Mouse (Mus musculus) frontal cortex, postnatal 10 days (tissue): ENCODE results near the gene Gm13288.
"Not testable (repeated sequence)": the region's sequence is repeated elsewhere in the genome, so short reads cannot be mapped to it uniquely, and the experiment has no call there.

Source experiments
- DNase-seq, 2 experiments: peaks; one replicate each; pipeline ENCODE4 v3.0.0; 2022; ENCODE audit warnings: low spot score in 2 of 2, mixed read lengths in 1 of 2

Gene Gm13288

DNA sequence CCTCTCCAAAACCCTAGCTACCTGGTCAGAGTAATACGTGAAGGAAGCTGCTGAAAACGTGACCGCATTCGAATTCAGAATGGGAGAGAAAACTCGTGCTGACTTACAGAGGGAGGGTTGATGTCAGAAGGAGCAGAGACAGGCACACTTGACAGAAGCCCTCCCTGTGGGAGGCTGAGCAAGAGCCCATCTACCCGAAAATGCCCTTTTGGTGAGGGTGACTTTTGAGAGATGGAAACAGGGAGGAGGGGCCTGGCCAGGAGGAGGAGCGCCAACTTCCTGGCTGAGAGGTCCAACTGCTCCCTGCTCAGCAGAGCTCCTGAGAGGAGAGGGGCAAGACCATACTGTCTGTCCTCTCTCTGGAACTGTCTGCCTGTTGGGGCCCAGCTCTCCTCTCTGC is 6.0 kb upstream of the Gm13288 start, which contains the start of gene Gm13285:
Gene Gm13285, plus strand, starts transcription at position 301 of the 400 bp plus-strand sequence.
- not testable (repeated sequence) for DNase-seq

DNA sequence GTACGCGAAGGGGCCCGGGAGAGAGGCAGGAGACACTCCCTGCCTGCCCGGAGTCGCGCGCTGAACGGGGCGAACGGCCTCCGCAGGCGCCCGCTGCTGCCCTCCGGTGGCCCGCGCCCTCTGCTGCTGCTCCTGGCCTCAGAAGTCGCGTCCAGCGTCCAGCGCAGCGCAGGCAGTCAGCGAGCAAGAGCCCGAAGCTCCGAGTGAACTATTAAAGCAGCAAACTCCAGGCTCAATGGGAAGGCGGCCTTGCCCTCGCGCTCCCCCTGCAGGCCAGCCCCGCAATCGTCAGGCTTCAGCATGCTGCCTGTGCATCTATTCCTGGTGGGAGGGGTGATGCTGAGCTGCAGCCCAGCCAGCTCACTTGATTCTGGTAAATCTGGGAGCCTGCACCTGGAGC is 2.4 kb upstream of the Gm13288 start, which contains the start of gene Gm13287:
Gene Gm13287, plus strand, starts transcription at position 301 of the 400 bp plus-strand sequence.
- not testable (repeated sequence) for DNase-seq

DNA sequence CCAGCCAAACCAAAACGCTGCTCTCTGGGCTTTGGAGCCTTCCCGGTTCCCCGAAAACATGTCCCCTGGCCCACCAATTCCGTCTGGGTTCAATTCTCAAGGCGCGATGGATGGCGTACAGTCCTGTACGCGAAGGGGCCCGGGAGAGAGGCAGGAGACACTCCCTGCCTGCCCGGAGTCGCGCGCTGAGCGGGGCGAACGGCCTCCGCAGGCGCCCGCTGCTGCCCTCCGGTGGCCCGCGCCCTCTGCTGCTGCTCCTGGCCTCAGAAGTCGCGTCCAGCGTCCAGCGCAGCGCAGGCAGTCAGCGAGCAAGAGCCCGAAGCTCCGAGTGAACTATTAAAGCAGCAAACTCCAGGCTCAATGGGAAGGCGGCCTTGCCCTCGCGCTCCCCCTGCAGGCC is 430 bp downstream of the Gm13288 start:
- not testable (repeated sequence) for DNase-seq

DNA sequence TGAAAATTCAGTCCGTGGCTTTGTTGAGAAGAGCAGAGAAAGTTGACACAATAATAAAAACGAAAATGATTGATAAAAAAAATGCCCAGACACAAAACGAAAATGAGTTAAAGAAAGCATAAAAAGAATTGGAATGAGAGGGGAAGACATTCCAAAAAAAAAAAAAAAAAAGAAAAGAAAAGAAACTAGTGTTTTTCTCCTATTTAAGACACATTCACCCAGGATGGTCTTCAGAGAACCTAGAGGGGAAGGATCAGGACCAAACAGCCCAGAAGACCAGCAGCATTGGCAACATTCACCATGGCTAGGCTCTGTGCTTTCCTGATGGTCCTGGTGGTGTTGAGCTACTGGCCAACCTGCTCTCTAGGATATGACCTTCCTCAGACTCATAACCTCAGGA is 10.6 kb downstream of the Gm13288 start, which contains the start of gene Ifna7:
Gene Ifna7, plus strand, starts transcription at position 301 of the 400 bp plus-strand sequence.
- DNase-seq = no peak

DNA sequence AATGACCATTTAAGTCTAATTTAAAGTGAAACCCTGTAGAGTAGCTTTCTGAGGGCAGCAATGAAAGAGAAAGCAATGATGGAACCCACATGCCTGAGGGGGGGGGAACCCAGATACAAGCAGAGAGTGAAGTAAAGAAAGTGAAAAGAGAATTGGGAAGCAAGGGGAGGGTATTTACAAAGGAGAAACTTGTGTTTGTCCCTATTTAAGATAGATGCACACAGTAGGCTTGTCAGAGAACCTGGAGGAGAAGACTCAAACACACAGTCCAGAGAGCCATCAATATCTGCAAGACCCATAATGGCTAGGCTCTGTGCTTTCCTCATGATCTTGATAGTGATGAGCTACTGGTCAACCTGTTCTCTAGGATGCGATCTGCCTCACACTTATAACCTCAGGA is 14.3 kb downstream of the Gm13288 start, which contains the start of gene Ifna11:
Gene Ifna11, plus strand, starts transcription at position 301 of the 400 bp plus-strand sequence.
- DNase-seq = no peak

DNA sequence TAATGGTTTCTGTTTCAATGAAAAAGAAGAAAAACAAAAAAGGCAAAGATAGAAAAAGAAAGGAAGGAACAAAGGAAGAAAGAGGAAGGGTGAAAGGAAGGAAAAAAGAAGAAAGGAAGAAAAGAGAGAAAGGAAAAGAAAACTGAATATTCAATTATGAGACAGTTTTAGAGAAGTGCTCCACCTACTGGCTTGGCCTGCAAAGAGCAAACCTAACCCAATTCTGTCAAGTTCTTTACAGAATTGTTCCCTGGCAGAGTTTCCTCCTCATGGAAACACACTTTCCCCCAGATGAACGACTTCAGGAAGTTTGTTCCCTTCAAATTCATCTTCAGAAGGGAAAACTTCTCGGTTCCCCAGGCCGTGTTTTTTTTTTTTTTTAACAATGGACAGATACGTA is 17.7 kb downstream of the Gm13288 start:
- DNase-seq = no peak

DNA sequence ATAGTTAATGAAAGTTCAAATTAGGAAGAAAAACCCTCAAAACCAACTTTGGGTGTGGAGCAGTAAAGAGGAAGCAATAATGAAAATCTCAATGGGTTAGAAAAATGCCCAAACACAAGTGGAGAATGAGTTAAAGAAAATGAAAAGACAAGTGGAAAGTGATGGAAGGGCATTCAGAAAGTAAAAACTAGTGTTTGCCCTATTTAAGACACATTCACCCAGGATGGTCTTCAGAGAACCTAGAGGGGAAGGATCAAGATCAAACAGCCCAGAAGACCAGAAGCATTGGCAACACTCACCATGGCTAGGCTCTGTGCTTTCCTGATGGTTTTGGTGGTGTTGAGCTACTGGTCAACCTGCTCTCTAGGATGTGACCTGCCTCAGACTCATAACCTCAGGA is 21.8 kb downstream of the Gm13288 start, which contains the start of gene Ifna6:
Gene Ifna6, plus strand, starts transcription at position 301 of the 400 bp plus-strand sequence.
- DNase-seq = not testable (repeated sequence)

DNA sequence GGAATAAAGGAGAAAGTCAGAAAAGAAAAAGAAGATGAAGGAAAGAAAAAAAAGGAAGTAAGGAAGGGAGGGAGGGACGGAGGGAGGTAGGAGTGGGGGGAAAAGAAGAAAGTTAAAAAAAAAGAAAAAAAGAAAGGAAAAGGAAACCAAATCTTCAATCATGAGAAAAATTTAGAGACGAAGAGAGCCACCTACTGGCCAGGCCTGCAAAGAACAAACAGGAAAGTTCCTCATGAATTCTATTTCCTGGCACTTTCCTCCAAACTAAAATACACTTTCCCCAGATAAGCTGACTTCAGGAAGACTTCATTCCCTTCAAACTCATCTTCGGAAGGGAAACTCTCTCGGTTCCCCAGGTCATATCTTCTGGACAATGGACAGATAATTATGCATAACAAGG is 25.2 kb downstream of the Gm13288 start:
- peak in 1 of 2 experiments; percentile 18 for DNase-seq

DNA sequence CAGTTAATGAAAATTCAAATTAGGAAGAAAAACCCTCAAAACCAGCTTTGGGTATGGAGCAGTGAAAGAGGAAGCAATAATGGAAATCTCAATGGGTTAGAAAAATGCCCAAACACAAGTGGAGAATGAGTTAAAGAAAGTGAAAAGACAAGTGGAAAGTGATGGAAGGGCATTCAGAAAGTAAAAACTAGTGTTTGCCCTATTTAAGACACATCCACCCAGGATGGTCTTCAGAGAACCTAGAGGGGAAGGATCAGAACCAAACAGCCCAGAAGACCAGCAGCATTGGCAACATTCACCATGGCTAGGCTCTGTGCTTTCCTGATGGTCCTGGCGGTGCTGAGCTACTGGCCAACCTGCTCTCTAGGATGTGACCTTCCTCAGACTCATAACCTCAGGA is 29.9 kb downstream of the Gm13288 start, which contains the start of gene Ifna5:
Gene Ifna5, plus strand, starts transcription at position 301 of the 400 bp plus-strand sequence.
- DNase-seq = not testable (repeated sequence)

DNA sequence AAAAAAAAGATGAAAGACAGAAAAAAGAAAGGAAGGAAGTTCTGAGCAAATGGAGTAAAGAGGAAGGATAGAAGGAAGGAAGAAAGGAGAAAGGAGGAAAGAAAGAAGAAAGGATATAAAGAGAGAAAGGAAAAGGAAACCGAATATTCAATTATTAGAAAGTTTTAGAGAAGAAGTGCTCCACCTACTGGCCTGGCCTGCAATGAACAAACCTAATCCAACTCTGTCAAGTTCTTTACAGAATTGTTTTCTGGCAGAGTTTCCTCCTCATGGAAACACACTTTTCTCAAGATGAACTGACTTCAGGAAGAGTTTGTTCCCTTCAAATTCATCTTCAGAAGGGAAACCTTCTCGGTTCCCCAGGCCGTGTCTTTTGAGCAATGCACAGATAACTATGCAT is 33.5 kb downstream of the Gm13288 start:
- DNase-seq = no peak

DNA sequence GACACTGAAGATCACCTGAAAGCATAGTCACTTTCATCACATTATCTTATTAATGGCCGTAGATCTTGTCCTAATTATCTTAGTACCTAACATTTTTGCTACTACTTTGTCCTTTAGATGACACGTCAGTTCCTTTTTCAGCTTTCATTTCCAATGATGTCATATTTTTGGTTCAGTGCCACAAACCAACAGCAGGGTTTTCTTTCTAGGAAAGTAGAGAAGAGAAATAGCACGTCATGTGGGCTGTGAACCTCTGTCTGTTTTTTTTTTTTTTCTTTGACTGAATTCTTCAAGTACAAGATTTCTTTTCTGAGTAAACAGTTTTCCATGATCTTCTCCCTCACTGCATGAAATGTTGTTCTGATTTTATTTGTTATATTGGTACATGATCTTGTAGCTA is 34.7 kb downstream of the Gm13288 start:
- no peak for DNase-seq

DNA sequence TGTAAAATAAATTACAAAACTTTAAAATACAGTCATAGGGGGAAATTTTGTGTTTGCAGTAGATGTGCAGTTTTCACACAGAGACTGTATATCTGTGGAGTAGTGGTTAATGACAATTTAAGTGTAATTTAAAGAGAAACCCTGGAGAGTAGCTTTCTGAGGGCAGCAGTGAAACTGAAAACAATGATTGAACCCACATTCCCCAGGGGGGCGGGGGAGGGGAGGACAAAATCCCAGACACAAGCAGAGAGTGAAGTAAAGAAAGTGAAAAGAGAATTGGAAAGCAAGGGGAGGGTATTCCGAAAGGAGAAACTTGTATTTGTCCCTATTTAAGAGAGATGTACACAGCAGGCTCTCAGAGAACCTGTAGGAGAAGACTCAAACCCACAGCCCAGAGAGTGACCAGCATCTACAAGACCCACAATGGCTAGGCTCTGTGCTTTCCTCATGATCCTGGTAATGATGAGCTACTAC is 36.1 kb downstream of the Gm13288 start, which contains the start of gene Ifna4:
Gene Ifna4, plus strand, starts transcription at position 424 of the 474 bp plus-strand sequence.
- DNase-seq = no peak

DNA sequence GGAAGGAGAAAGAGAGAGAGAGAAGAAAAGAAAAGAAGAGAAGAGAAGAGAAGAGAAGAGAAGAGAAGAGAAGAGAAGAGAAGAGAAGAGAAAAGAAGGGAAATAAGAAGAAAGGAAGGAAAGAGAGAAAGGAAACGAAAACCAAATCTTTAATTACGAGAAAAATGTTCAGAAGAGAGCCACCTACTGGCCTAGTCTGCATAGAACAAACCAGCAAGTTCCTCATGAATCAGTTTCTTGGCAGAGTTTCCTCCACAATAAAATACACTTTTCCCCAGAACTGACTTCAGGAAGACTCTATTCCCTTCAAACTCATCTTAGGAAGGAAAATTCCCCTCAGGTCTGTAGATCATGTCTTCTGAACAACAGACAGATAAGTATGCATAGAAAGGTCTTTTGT is 40.0 kb downstream of the Gm13288 start:
- no peak for DNase-seq

DNA sequence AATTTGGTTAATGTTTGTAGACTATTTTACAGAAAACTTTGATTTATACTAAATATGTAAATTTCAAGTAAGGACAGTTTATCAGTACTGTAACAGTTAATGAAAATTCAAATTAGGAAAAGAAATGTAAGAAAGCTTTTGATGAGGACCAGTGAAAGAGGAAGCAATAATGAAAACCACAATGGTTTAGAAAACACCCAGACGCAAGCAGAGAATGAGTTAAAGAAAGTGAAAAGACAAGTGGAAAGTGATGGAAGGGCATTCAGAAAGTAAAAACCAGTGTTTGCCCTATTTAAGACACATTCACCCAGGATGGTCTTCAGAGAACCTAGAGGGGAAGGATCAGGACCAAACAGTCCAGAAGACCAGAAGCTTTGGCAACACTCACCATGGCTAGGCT is 44.4 kb downstream of the Gm13288 start, which contains the start of gene Ifna1:
Gene Ifna1, plus strand, starts transcription at position 390 of the 400 bp plus-strand sequence.
- no peak for DNase-seq

DNA sequence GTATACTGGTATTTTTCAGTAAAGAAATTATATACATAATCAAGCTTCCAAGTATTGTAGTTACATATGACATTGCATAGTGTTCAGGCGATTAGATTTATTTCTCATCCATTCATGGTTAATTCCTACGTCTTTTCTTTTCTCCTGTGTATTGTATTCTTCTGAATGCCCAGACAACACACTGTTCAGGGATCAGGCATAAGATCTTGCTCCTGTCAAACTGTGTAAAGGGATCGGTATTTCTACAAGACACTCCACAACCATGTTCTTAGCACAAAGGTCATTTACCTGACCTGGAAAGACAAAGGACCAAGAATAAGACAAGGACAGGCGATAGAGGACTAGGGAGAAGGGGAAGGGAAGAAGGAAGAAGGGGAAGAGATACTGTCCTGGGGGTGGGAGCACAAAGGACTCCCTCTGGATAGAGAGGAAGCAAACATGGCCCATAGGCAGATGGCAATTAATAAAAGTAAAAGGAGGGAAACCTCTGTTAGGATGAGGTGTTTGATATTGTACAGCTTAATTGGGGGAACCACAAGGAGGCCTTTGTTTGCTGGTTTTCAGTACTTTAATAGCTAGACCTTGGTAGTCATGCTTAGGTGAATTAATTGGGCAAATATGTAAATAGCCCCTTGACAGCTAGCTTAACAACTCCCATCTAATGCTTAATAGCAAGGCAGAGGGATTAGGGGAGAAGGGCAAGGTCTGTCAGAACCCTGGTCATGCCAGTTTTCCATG is 45.9 kb downstream of the Gm13288 start:
- no peak for DNase-seq
